19 mouse cellular contexts compared by ENCODE assay signal in the genomic region with DNA sequence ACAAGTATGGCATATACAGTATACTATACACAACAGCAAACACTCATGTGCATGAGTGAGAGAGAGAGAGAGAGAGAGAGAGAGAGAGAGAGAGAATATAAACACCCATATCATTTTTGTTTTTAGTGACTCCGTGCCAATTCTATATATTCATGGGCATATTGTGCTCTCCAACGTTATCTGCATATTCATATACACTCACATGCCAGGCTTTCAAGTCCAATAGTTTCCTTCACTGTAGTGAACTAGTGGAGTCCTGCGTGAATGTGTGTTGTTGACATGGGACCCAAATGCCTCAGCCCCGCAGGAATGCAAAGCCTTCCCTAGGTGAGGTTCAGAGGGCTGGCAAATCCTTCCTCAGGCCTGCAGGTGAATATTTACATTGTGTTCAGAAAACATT. TPM values are rescaled to one million over a fixed set of nuclear protein-coding genes. Genes with fewer than 3 reads are reported as not detected.
DNase-seq lines count a peak whose midpoint lies in the region; ATAC-seq and TF ChIP-seq lines count a peak whose summit lies in the region.
"Had no signal": no experiment of that assay in that cellular context is flagged by ENCODE, and none has a peak within 500 bp of the region (broad histone marks: within the 10 kb centered on the region; RNA-seq: fewer than 3 reads in every experiment).

No protein-coding gene starts in this region.

- no peak for TF ChIP-seq CTCF in forebrain, postnatal 0 days (IDR thresholded peaks at IDR 0.05; ENCODE audit: low read depth)
- TF ChIP-seq CTCF in lung, postnatal 0 days (IDR thresholded peaks at IDR 0.05), result no peak

- no peak for TF ChIP-seq EP300 in lung, postnatal 0 days (IDR thresholded peaks at IDR 0.05)

- no peak overlapping the region for H3K4me2 ChIP-seq in forebrain, embryonic 15.5 days (replicated peaks)
- H3K4me2 ChIP-seq in forebrain, postnatal 0 days (ENCODE audit: low read depth), result no peak overlapping the region
- no peak overlapping the region for H3K4me2 ChIP-seq in forebrain, embryonic 11.5 days (ENCODE audit: low read depth, low read length, severe bottlenecking)
- H3K4me2 ChIP-seq in lung, postnatal 0 days (replicated peaks; ENCODE audit: low read depth, low read length), result no peak overlapping the region
- H3K4me2 ChIP-seq: embryonic facial prominence, embryonic 13.5 days; embryonic facial prominence, embryonic 15.5 days had no signal

- H3K36me3 ChIP-seq in forebrain, embryonic 15.5 days, result no peaks in the 10 kb centered on the region
- H3K36me3 ChIP-seq in forebrain, embryonic 10.5 days (replicated peaks), result no peaks in the 10 kb centered on the region
- H3K36me3 ChIP-seq in forebrain, postnatal 0 days (ENCODE audit: insufficient read depth), result no peaks in the 10 kb centered on the region
- no peaks in the 10 kb centered on the region for H3K36me3 ChIP-seq in forebrain, embryonic 11.5 days (ENCODE audit: control insufficient read depth, insufficient read depth, low read length)
- H3K36me3 ChIP-seq in lung, postnatal 0 days (ENCODE audit: insufficient read depth, low read length), result no peaks in the 10 kb centered on the region
- H3K36me3 ChIP-seq: embryonic facial prominence, embryonic 13.5 days; embryonic facial prominence, embryonic 15.5 days had no signal

- H3K27ac ChIP-seq in forebrain, embryonic 15.5 days (replicated peaks), result no peak overlapping the region
- H3K27ac ChIP-seq in forebrain, embryonic 10.5 days, result no peak overlapping the region
- H3K27ac ChIP-seq in forebrain, postnatal 0 days (ENCODE audit: low read depth, low read length), result no peak overlapping the region
- H3K27ac ChIP-seq in forebrain, embryonic 11.5 days (ENCODE audit: low read depth, low read length), result no peak overlapping the region
- H3K27ac ChIP-seq in lung, postnatal 0 days (ENCODE audit: low read length), result no peak overlapping the region
- H3K27ac ChIP-seq: embryonic facial prominence, embryonic 13.5 days; embryonic facial prominence, embryonic 15.5 days had no signal

- ATAC-seq in forebrain, embryonic 15.5 days (replicated peaks), result peak; percentile 53
- ATAC-seq in forebrain, postnatal 0 days, result peak; percentile 79
- ATAC-seq in forebrain, embryonic 11.5 days (replicated peaks; ENCODE audit: low FRiP score), result no peak
- ATAC-seq in lung, postnatal 0 days, result no peak

- H3K4me3 ChIP-seq in forebrain, embryonic 15.5 days, result no peak overlapping the region
- H3K4me3 ChIP-seq in forebrain, embryonic 10.5 days, result no peak overlapping the region
- no peak overlapping the region for H3K4me3 ChIP-seq in forebrain, postnatal 0 days (ENCODE audit: low read depth, low read length)
- H3K4me3 ChIP-seq in forebrain, embryonic 11.5 days (ENCODE audit: low read depth, low read length), result no peak overlapping the region
- H3K4me3 ChIP-seq in lung, postnatal 0 days (ENCODE audit: low read depth, low read length), result no peak overlapping the region
- H3K4me3 ChIP-seq: embryonic facial prominence, embryonic 13.5 days; embryonic facial prominence, embryonic 15.5 days; erythroblast, embryonic 14.5 days had no signal

- H3K4me1 ChIP-seq in forebrain, embryonic 15.5 days, result peaks cover 6% of the 10 kb centered on the region; the same call in 1 of the 2 replicates
- H3K4me1 ChIP-seq in forebrain, embryonic 10.5 days, result no peaks in the 10 kb centered on the region
- no peaks in the 10 kb centered on the region for H3K4me1 ChIP-seq in forebrain, postnatal 0 days (ENCODE audit: insufficient read depth)
- no peaks in the 10 kb centered on the region for H3K4me1 ChIP-seq in forebrain, embryonic 11.5 days (replicated peaks; ENCODE audit: control insufficient read depth, insufficient read depth, low read length)
- H3K4me1 ChIP-seq in lung, postnatal 0 days (ENCODE audit: insufficient read depth, low read depth, low read length), result no peaks in the 10 kb centered on the region

- H3K9me3 ChIP-seq in forebrain, embryonic 15.5 days, result no peaks in the 10 kb centered on the region
- no peaks in the 10 kb centered on the region for H3K9me3 ChIP-seq in forebrain, embryonic 10.5 days
- no peaks in the 10 kb centered on the region for H3K9me3 ChIP-seq in forebrain, postnatal 0 days (ENCODE audit: low read length)
- no peaks in the 10 kb centered on the region for H3K9me3 ChIP-seq in forebrain, embryonic 11.5 days (ENCODE audit: control insufficient read depth, low read length)
- H3K9me3 ChIP-seq in lung, postnatal 0 days (ENCODE audit: low read length), result no peaks in the 10 kb centered on the region
- H3K9me3 ChIP-seq: embryonic facial prominence, embryonic 13.5 days; embryonic facial prominence, embryonic 15.5 days had no signal

- DNase-seq in forebrain, embryonic 10.5 days (ENCODE audit: extremely low spot score, low spot score), result no peak
- DNase-seq in forebrain, postnatal 0 days, result peak; percentile 14
- no peak for DNase-seq in forebrain, embryonic 11.5 days (ENCODE audit: low spot score)
- DNase-seq in lung, postnatal 0 days (ENCODE audit: low spot score), result peak; percentile 12
- DNase-seq in lung, postnatal 25 days (ENCODE audit: low spot score), result no peak
- DNase-seq: adrenal gland, adult 2 months; adrenal gland, postnatal 10 days; adrenal gland, postnatal 25 days; cerebellum, adult 11 months; cerebellum, adult 18-20 months; cerebellum, adult 8-10 months; cerebellum, adult 9-11 months; cerebellum, postnatal 14 days; cerebellum, postnatal 36 days; embryo, embryonic 11 days had no signal

- WGBS in forebrain, embryonic 15.5 days, result 67% methylated on average over 4 of the region's 4 CpGs
- WGBS in forebrain, embryonic 10.5 days, result 70% methylated on average over 4 of the region's 4 CpGs
- WGBS in forebrain, postnatal 0 days, result 50% methylated on average over 4 of the region's 4 CpGs
- 67% methylated on average over 4 of the region's 4 CpGs for WGBS in forebrain, embryonic 11.5 days
- 34% methylated on average over 4 of the region's 4 CpGs for WGBS in lung, postnatal 0 days

- H3K9ac ChIP-seq in forebrain, embryonic 15.5 days (replicated peaks), result no peak overlapping the region
- no peak overlapping the region for H3K9ac ChIP-seq in forebrain, postnatal 0 days
- H3K9ac ChIP-seq in forebrain, embryonic 11.5 days (ENCODE audit: low read length), result no peak overlapping the region
- no peak overlapping the region for H3K9ac ChIP-seq in lung, postnatal 0 days (replicated peaks; ENCODE audit: low read depth)
- H3K9ac ChIP-seq: embryonic facial prominence, embryonic 13.5 days; embryonic facial prominence, embryonic 15.5 days had no signal

- H3K27me3 ChIP-seq in forebrain, embryonic 15.5 days, result no peaks in the 10 kb centered on the region
- no peaks in the 10 kb centered on the region for H3K27me3 ChIP-seq in forebrain, embryonic 10.5 days (ENCODE audit: poor library complexity, severe bottlenecking)
- H3K27me3 ChIP-seq in forebrain, postnatal 0 days (ENCODE audit: insufficient read depth, low read length), result no peaks in the 10 kb centered on the region
- H3K27me3 ChIP-seq in forebrain, embryonic 11.5 days (ENCODE audit: control insufficient read depth, insufficient read depth, low read length), result no peaks in the 10 kb centered on the region
- H3K27me3 ChIP-seq in lung, postnatal 0 days (replicated peaks; ENCODE audit: insufficient read depth, low read length), result no peaks in the 10 kb centered on the region
- H3K27me3 ChIP-seq: embryonic facial prominence, embryonic 13.5 days; embryonic facial prominence, embryonic 15.5 days had no signal

RNA-seq across cellular contexts. Expression of a gene that starts 53.4 kb away (rescaled TPM):
- polyA plus RNA-seq in forebrain, embryonic 15.5 days (2015; fragmentation: Nextera tagmentation; extraction: Ambion mirVana), result 14.6 and 16.6 TPM in 2 replicates
- 2.7 and 3.8 TPM in 2 replicates for polyA plus RNA-seq in forebrain, embryonic 10.5 days (2016; fragmentation: Nextera tagmentation; extraction: Ambion mirVana)
- 23.0 and 30.5 TPM in 2 replicates for total RNA-seq in forebrain, postnatal 0 days (2014; rRNA removed)
- 4.6 and 9.5 TPM in 2 replicates for polyA plus RNA-seq in forebrain, postnatal 0 days (2015; fragmentation: Nextera tagmentation; extraction: Ambion mirVana)
- 9.0 and 9.6 TPM in 2 replicates for polyA plus RNA-seq in forebrain, embryonic 11.5 days (2014; fragmentation: Nextera tagmentation; extraction: Ambion mirVana)
- 16.8 and 22.7 TPM in 2 replicates for polyA plus RNA-seq in lung, postnatal 0 days (2015; fragmentation: Nextera tagmentation; extraction: Ambion mirVana)

Comparison
In these comparisons a context has a peak if more than half of its experiments do, and no peak if none do; other contexts are left out.
1. ATAC-seq: peak in forebrain, embryonic 15.5 days (single experiment) and forebrain, postnatal 0 days (single experiment); none in forebrain, embryonic 11.5 days (single experiment) and lung, postnatal 0 days (single experiment).
2. DNase-seq: peak in forebrain, postnatal 0 days (single experiment) and lung, postnatal 0 days (single experiment); none in forebrain, embryonic 10.5 days (single experiment), forebrain, embryonic 11.5 days (single experiment) and lung, postnatal 25 days (single experiment).